Mouse (Mus musculus) megakaryocyte, embryonic 14.5 days (primary cell): ENCODE data around the gene Myof.

ENCODE experiments used
- FLI1 ChIP-seq: IDR thresholded peaks from 2 replicates; pipeline ENCODE4 v1.6.1; 2012; ENCODE audit warnings: low read length, inconsistent platforms, mixed read lengths
- GATA1 ChIP-seq: IDR thresholded peaks from 3 replicates; pipeline ENCODE4 v1.6.1; 2012; ENCODE audit warnings: mixed read lengths, low read length, inconsistent platforms, borderline replicate concordance

- TF ChIP-seq GATA1, result no peak
- no peak for TF ChIP-seq FLI1
These were observed 111.2 kb downstream of the Myof start for GRCm38 (mm10) chr19:37932198-37932597.
